Mouse (Mus musculus) testis, adult 2 months (tissue): Measurements from ENCODE around the gene Slc2a6. TPM values are rescaled to one million over a fixed set of nuclear protein-coding genes. Genes with fewer than 3 reads are reported as not detected.

Experiments used
- H3K27ac ChIP-seq: fragments of 200-500 bp; 2 replicates; pipeline ENCODE4 v1.5.1; 2012; ENCODE audit warnings: low read depth, low read length; ENCODE audit not compliant: control insufficient read depth, insufficient read depth
- H3K27me3 ChIP-seq: fragments of 200-500 bp; 2 replicates; pipeline ENCODE4 v1.6.1; 2012; ENCODE audit warnings: mild to moderate bottlenecking, low read length, moderate library complexity; ENCODE audit not compliant: control insufficient read depth, insufficient read depth
- H3K36me3 ChIP-seq: fragments of 200-500 bp; 2 replicates; pipeline ENCODE4 v1.6.1; 2012; ENCODE audit warnings: mild to moderate bottlenecking, low read length; ENCODE audit not compliant: control insufficient read depth, insufficient read depth
- H3K4me1 ChIP-seq: fragments of 200-500 bp; 2 replicates; pipeline ENCODE4 v1.6.1; 2012; ENCODE audit warnings: low read length; ENCODE audit not compliant: control insufficient read depth, insufficient read depth
- H3K4me3 ChIP-seq: fragments of 200-500 bp; 2 replicates; pipeline ENCODE4 v1.5.1; 2012; ENCODE audit warnings: low read depth, mild to moderate bottlenecking, low read length, moderate library complexity, mixed read lengths; ENCODE audit not compliant: control insufficient read depth
- CTCF ChIP-seq: fragments of 200-500 bp; IDR thresholded peaks from 2 replicates; pipeline ENCODE4 v1.5.1; 2012; ENCODE audit warnings: low read depth, mild to moderate bottlenecking, inconsistent platforms, low read length, moderate library complexity; ENCODE audit not compliant: control insufficient read depth, insufficient read depth, insufficient replicate concordance
- POLR2A ChIP-seq: fragments of 200-500 bp; IDR thresholded peaks from 2 replicates; pipeline ENCODE4 v1.6.1; 2012; ENCODE audit warnings: low read depth, mild to moderate bottlenecking, inconsistent platforms, low read length, moderate library complexity; ENCODE audit not compliant: control insufficient read depth
- polyA plus RNA-seq: library from polyadenylated mRNA; depleted of rRNA; stranded (reverse); fragments of >200 nt; gene quantifications from 2 replicates; pipeline ENCODE4 v1.2.3, GENCODE M21; 2012; rRNA removed

Slc2a6 gene
- 0.25 and 0.32 TPM in 2 replicates for polyA plus RNA-seq

- Histone ChIP-seq H3K4me1 (peaks cover 5% of the 10 kb centered on the region; the same call in 1 of the 2 replicates), H3K27ac (no peak within 1 kb of the TSS), H3K27me3 (no peaks in the 10 kb centered on the region), H3K36me3 (no peaks in the 10 kb centered on the region), H3K4me3 (peak within 1 kb of the TSS; percentile 30)
- TF ChIP-seq POLR2A (no peak), CTCF (no peak)
Observed at GRCm38 (mm10) chr2:27027618-27028436, at the start of gene Slc2a6. TSS of gene Slc2a6 (minus strand) at chr2:27027998.

- H3K4me3 ChIP-seq: no peak overlapping the region
- H3K27me3 ChIP-seq: no peaks in the 10 kb centered on the region
- H3K4me1 ChIP-seq: peaks cover 11% of the 10 kb centered on the region
- no peak overlapping the region for H3K27ac ChIP-seq
- TF ChIP-seq CTCF (peak; percentile 52; the same call in 1 of the 2 replicates), POLR2A (no peak)
- H3K36me3 ChIP-seq: no peaks in the 10 kb centered on the region
Observed at GRCm38 (mm10) chr2:27075485-27075884, 47.7 kb upstream of the Slc2a6 start.

GRCm38 (mm10) chr2:27074804-27075203, 47.0 kb upstream of the Slc2a6 start:
- Histone ChIP-seq H3K27me3 (no peaks in the 10 kb centered on the region), H3K27ac (no peak overlapping the region), H3K4me1 (peaks cover 11% of the 10 kb centered on the region), H3K4me3 (no peak overlapping the region), H3K36me3 (no peaks in the 10 kb centered on the region)
- TF ChIP-seq POLR2A: no peak
- no peak for TF ChIP-seq CTCF

GRCm38 (mm10) chr2:27073407-27073806, 45.6 kb upstream of the Slc2a6 start:
- no peaks in the 10 kb centered on the region for H3K36me3 ChIP-seq
- no peaks in the 10 kb centered on the region for H3K27me3 ChIP-seq
- H3K4me3 ChIP-seq: no peak overlapping the region
- TF ChIP-seq CTCF (no peak), POLR2A (no peak)
- H3K4me1 ChIP-seq: peaks cover 13% of the 10 kb centered on the region
- no peak overlapping the region for H3K27ac ChIP-seq

- Histone ChIP-seq H3K4me3 (no peak within 1 kb of the TSS), H3K27me3 (no peaks in the 10 kb centered on the region), H3K36me3 (no peaks in the 10 kb centered on the region), H3K4me1 (peaks cover 13% of the 10 kb centered on the region), H3K27ac (no peak within 1 kb of the TSS)
- TF ChIP-seq CTCF: no peak
- no peak for TF ChIP-seq POLR2A
Observed at GRCm38 (mm10) chr2:27071978-27072377, 44.2 kb upstream of the Slc2a6 start, which contains the start of gene Mymk. TSS of gene Mymk (minus strand) at chr2:27072179.

- Histone ChIP-seq H3K36me3 (no peaks in the 10 kb centered on the region), H3K4me3 (no peak overlapping the region), H3K27me3 (no peaks in the 10 kb centered on the region), H3K27ac (no peak overlapping the region), H3K4me1 (peaks cover 13% of the 10 kb centered on the region)
- TF ChIP-seq POLR2A: no peak
Observed at GRCm38 (mm10) chr2:27071137-27071536, 43.3 kb upstream of the Slc2a6 start.

- TF ChIP-seq POLR2A: no peak
- TF ChIP-seq CTCF: no peak
- Histone ChIP-seq H3K27ac (no peak overlapping the region), H3K4me1 (peaks cover 13% of the 10 kb centered on the region), H3K4me3 (no peak overlapping the region), H3K27me3 (no peaks in the 10 kb centered on the region), H3K36me3 (no peaks in the 10 kb centered on the region)
Observed at GRCm38 (mm10) chr2:27070247-27070813, 42.5 kb upstream of the Slc2a6 start.

- Histone ChIP-seq H3K36me3 (no peaks in the 10 kb centered on the region), H3K4me1 (peaks cover 13% of the 10 kb centered on the region), H3K4me3 (no peak overlapping the region), H3K27ac (no peak overlapping the region), H3K27me3 (no peaks in the 10 kb centered on the region)
- TF ChIP-seq POLR2A: no peak
- no peak for TF ChIP-seq CTCF
Observed at GRCm38 (mm10) chr2:27069646-27070045, 41.8 kb upstream of the Slc2a6 start.
